Mouse (Mus musculus) megakaryocyte, embryonic 14.5 days (primary cell): ENCODE data around the gene Ccdc136. TPM values are rescaled to one million over a fixed set of nuclear protein-coding genes. Genes with fewer than 3 reads are reported as not detected.
A peak's percentile ranks its signal among the peaks of the same experiment; 100 is the strongest.

Experiments used
- H3K27me3 ChIP-seq: replicated peaks from 2 replicates; pipeline ENCODE3; 2012; ENCODE audit warnings: inconsistent platforms
- H3K36me3 ChIP-seq: replicated peaks from 2 replicates; pipeline ENCODE3; 2012; ENCODE audit warnings: low read length, inconsistent platforms, mixed read lengths
- H3K4me1 ChIP-seq: 2 replicates; pipeline ENCODE4 v1.6.1; 2012; ENCODE audit warnings: inconsistent platforms
- H3K4me3 ChIP-seq: replicated peaks from 2 replicates; pipeline ENCODE3; 2012; ENCODE audit warnings: moderate library complexity, mild to moderate bottlenecking, inconsistent platforms
- H3K9me3 ChIP-seq: 2 replicates; pipeline ENCODE4 v1.6.1; 2012; ENCODE audit warnings: inconsistent platforms
- FLI1 ChIP-seq: IDR thresholded peaks from 2 replicates; pipeline ENCODE4 v1.6.1; 2012; ENCODE audit warnings: low read length, inconsistent platforms, mixed read lengths
- GATA1 ChIP-seq: IDR thresholded peaks from 3 replicates; pipeline ENCODE4 v1.6.1; 2012; ENCODE audit warnings: mixed read lengths, low read length, inconsistent platforms, borderline replicate concordance
- polyA plus RNA-seq: library from polyadenylated mRNA; stranded (reverse); fragments of >175 nt; gene quantifications from 2 replicates; pipeline ENCODE4 v1.2.3, GENCODE M21; 2012; ENCODE audit warnings: low replicate concordance; ENCODE audit not compliant: insufficient read depth

The Ccdc136 gene
- polyA plus RNA-seq, 1 experiment: not detected

- Histone ChIP-seq H3K4me1 (peaks cover 27% of the 10 kb centered on the region), H3K36me3 (no peaks in the 10 kb centered on the region), H3K4me3 (no peak overlapping the region), H3K27me3 (peaks cover 77% of the 10 kb centered on the region), H3K9me3 (no peaks in the 10 kb centered on the region; the same call in 1 of the 2 replicates)
- no peak for TF ChIP-seq FLI1
- TF ChIP-seq GATA1: no peak
Measured at GRCm38 (mm10) chr6:29391802-29392201, 4.3 kb upstream of the Ccdc136 start.

- no peaks in the 10 kb centered on the region for H3K36me3 ChIP-seq
- peaks cover 6% of the 10 kb centered on the region; the same call in 1 of the 2 replicates for H3K9me3 ChIP-seq
- peaks cover 79% of the 10 kb centered on the region for H3K27me3 ChIP-seq
Measured at GRCm38 (mm10) chr6:29394286-29394685, 1.8 kb upstream of the Ccdc136 start.

GRCm38 (mm10) chr6:29396714-29397540 lies 818 bp downstream of the Ccdc136 start:
- peaks cover 90% of the 10 kb centered on the region for H3K27me3 ChIP-seq
- peaks cover 14% of the 10 kb centered on the region for H3K4me1 ChIP-seq

More at GRCm38 (mm10) chr6:29394286-29394685, 1.8 kb upstream of the Ccdc136 start:
- Histone ChIP-seq H3K4me3 (no peak overlapping the region), H3K4me1 (peaks cover 14% of the 10 kb centered on the region)
- no peak for TF ChIP-seq FLI1
- TF ChIP-seq GATA1: no peak

GRCm38 (mm10) chr6:29397575-29397974 lies 1.5 kb downstream of the Ccdc136 start:
- Histone ChIP-seq H3K4me3 (no peak overlapping the region), H3K9me3 (peaks cover 10% of the 10 kb centered on the region; the same call in 1 of the 2 replicates), H3K4me1 (peaks cover 14% of the 10 kb centered on the region), H3K27me3 (peaks cover 91% of the 10 kb centered on the region), H3K36me3 (no peaks in the 10 kb centered on the region)
- TF ChIP-seq GATA1: no peak
- no peak for TF ChIP-seq FLI1

More at GRCm38 (mm10) chr6:29396714-29397540, 818 bp downstream of the Ccdc136 start:
- H3K4me3 ChIP-seq: peak overlapping the region; percentile 91
- H3K36me3 ChIP-seq: no peaks in the 10 kb centered on the region
- peaks cover 6% of the 10 kb centered on the region; the same call in 1 of the 2 replicates for H3K9me3 ChIP-seq
- no peak for TF ChIP-seq FLI1
- TF ChIP-seq GATA1: no peak

- Histone ChIP-seq H3K36me3 (no peaks in the 10 kb centered on the region), H3K9me3 (peaks cover 10% of the 10 kb centered on the region; the same call in 1 of the 2 replicates), H3K27me3 (peaks cover 91% of the 10 kb centered on the region), H3K4me3 (no peak overlapping the region), H3K4me1 (peaks cover 14% of the 10 kb centered on the region)
- no peak for TF ChIP-seq FLI1
- no peak for TF ChIP-seq GATA1
Measured at GRCm38 (mm10) chr6:29399851-29400250, 3.7 kb downstream of the Ccdc136 start.

- Histone ChIP-seq H3K4me1 (no peaks in the 10 kb centered on the region), H3K27me3 (peaks cover 82% of the 10 kb centered on the region), H3K9me3 (peaks cover 10% of the 10 kb centered on the region; the same call in 1 of the 2 replicates), H3K4me3 (no peak overlapping the region), H3K36me3 (no peaks in the 10 kb centered on the region)
- TF ChIP-seq FLI1 (no peak), GATA1 (no peak)
Measured at GRCm38 (mm10) chr6:29402693-29403342, 6.7 kb downstream of the Ccdc136 start.

- no peak overlapping the region for H3K4me3 ChIP-seq
- H3K4me1 ChIP-seq: no peaks in the 10 kb centered on the region
- no peak for TF ChIP-seq FLI1
- TF ChIP-seq GATA1: no peak
- peaks cover 72% of the 10 kb centered on the region for H3K27me3 ChIP-seq
- 0 out of 2 replicates have a peak, but pooled peaks cover 4% of the 10 kb centered on the region for H3K9me3 ChIP-seq
- H3K36me3 ChIP-seq: no peaks in the 10 kb centered on the region
Measured at GRCm38 (mm10) chr6:29406412-29406811, 10.3 kb downstream of the Ccdc136 start.

- H3K27me3 ChIP-seq: peaks cover 83% of the 10 kb centered on the region
- TF ChIP-seq GATA1 (no peak), FLI1 (no peak)
- H3K4me1 ChIP-seq: peaks cover 7% of the 10 kb centered on the region
- H3K9me3 ChIP-seq: no peaks in the 10 kb centered on the region
- H3K36me3 ChIP-seq: no peaks in the 10 kb centered on the region
- no peak overlapping the region for H3K4me3 ChIP-seq
Measured at GRCm38 (mm10) chr6:29415446-29415845, 19.3 kb downstream of the Ccdc136 start.

- H3K36me3 ChIP-seq: no peaks in the 10 kb centered on the region
- no peak overlapping the region for H3K4me3 ChIP-seq
- TF ChIP-seq GATA1 (no peak), FLI1 (no peak)
- peaks cover 86% of the 10 kb centered on the region for H3K27me3 ChIP-seq
- peaks cover 2% of the 10 kb centered on the region; the same call in 1 of the 2 replicates for H3K4me1 ChIP-seq
- no peaks in the 10 kb centered on the region for H3K9me3 ChIP-seq
Measured at GRCm38 (mm10) chr6:29420596-29420995, 24.5 kb downstream of the Ccdc136 start.
